Mouse (Mus musculus): ENCODE data around the gene Kcnq2.

- TF ChIP-seq CTCF (conservative IDR thresholded peaks at IDR 0.05; ENCODE audit: low read length) (no peak), NANOG (IDR thresholded peaks at IDR 0.05; ENCODE audit: borderline replicate concordance, low read length) (no peak), POU5F1 (IDR thresholded peaks at IDR 0.05; ENCODE audit: borderline replicate concordance, low read length) (no peak)
Measured at GRCm38 (mm10) chr2:181065827-181066226, 69.3 kb downstream of the Kcnq2 start.

Measured in E14TG2a.4 (cell line).